Mouse (Mus musculus) cortical plate, adult 2 months (tissue): ENCODE measurements around the gene Socs5.

Experiments used
- CTCF ChIP-seq: fragments of 200-500 bp; IDR thresholded peaks from 2 replicates; pipeline ENCODE4 v1.5.1; 2011; ENCODE audit warnings: mild to moderate bottlenecking, control low read depth, low read length; ENCODE audit not compliant: insufficient read depth; ENCODE audit errors: extremely low read depth
- POLR2A ChIP-seq: fragments of 200-500 bp; IDR thresholded peaks from 2 replicates; pipeline ENCODE4 v1.6.1; 2011; ENCODE audit warnings: mild to moderate bottlenecking, low read length, control low read depth; ENCODE audit not compliant: insufficient read depth; ENCODE audit errors: extremely low read depth

- TF ChIP-seq CTCF (no peak), POLR2A (no peak)
Measured at GRCm38 (mm10) chr17:87176066-87177012, 68.9 kb downstream of the Socs5 start.
